Mouse (Mus musculus) heart, adult 2 months (tissue): ENCODE data around the gene Wdr13. TPM values are rescaled to one million over a fixed set of nuclear protein-coding genes. Genes with fewer than 3 reads are reported as not detected.

Experiments used
- DNase-seq, 2 experiments: peaks; one replicate each; pipeline ENCODE4 v3.0.0; 2021
- H3K27ac ChIP-seq: fragments of 200-600 bp; 2 replicates; pipeline ENCODE4 v1.8.1; 2022
- H3K27me3 ChIP-seq: fragments of 200-500 bp; 2 replicates; pipeline ENCODE4 v1.6.1; 2012; ENCODE audit warnings: mild to moderate bottlenecking, low read length, inconsistent platforms, mixed read lengths; ENCODE audit not compliant: control insufficient read depth, insufficient read depth
- H3K36me3 ChIP-seq: fragments of 200-500 bp; 2 replicates; pipeline ENCODE4 v1.6.1; 2012; ENCODE audit warnings: low read length, inconsistent platforms; ENCODE audit not compliant: control insufficient read depth, insufficient read depth
- H3K4me1 ChIP-seq: fragments of 200-500 bp; 2 replicates; pipeline ENCODE4 v1.6.1; 2011; ENCODE audit warnings: low read length; ENCODE audit not compliant: control insufficient read depth, insufficient read depth
- H3K4me3 ChIP-seq: fragments of 200-600 bp; 2 replicates; pipeline ENCODE4 v1.8.1; 2022
- H3K79me2 ChIP-seq: fragments of 200-500 bp; replicated peaks from 2 replicates; pipeline ENCODE4 v1.6.1; 2012; ENCODE audit warnings: mild to moderate bottlenecking, inconsistent platforms, low read length, moderate library complexity, mixed read lengths; ENCODE audit not compliant: control insufficient read depth, insufficient read depth
- H3K9ac ChIP-seq: fragments of 200-500 bp; 2 replicates; pipeline ENCODE4 v1.6.1; 2012; ENCODE audit warnings: low read depth, mild to moderate bottlenecking, control low read depth, inconsistent platforms, low read length, mixed read lengths
- CTCF ChIP-seq: fragments of 200-600 bp; IDR thresholded peaks from 2 replicates; pipeline ENCODE4 v1.8.1; 2022; ENCODE audit warnings: antibody characterized with exemption, mild to moderate bottlenecking, moderate library complexity
- EP300 ChIP-seq: fragments of 200-500 bp; IDR thresholded peaks from 2 replicates; pipeline ENCODE4 v1.6.1; 2011; ENCODE audit warnings: low read depth, low read length, control low read depth; ENCODE audit not compliant: insufficient read depth
- POLR2A ChIP-seq: fragments of 200-500 bp; IDR thresholded peaks from 2 replicates; pipeline ENCODE4 v1.6.1; 2011; ENCODE audit warnings: mild to moderate bottlenecking, low read depth, low read length, control low read depth; ENCODE audit not compliant: insufficient read depth
- WGBS: fragments of 180-500 bp; shearing (Covaris S2); methylation state at CpG from one replicate; pipeline ENCODE4 v1.1.7; 2018; 5-methylcytosine and 5-hydroxymethylcytosine counted together
- intact Hi-C: fragments of 180-260 bp; cut with DNase I; formaldehyde crosslinking; loops from one replicate; pipeline ENCODE4 v1.15.1; 2025
- polyA plus RNA-seq: library from polyadenylated mRNA; depleted of rRNA; stranded (reverse); fragments of >200 nt; gene quantifications from 2 replicates; pipeline ENCODE4 v1.2.3, GENCODE M21; 2012
- total RNA-seq, 2 experiments: library from RNA; stranded (reverse); gene quantifications; 2 replicates each; pipeline ENCODE4 v1.2.3; 2021

Wdr13 gene
- total and polyA plus RNA-seq, 3 experiments, result 35.1 to 56.0 (median 39.6) TPM

DNA sequence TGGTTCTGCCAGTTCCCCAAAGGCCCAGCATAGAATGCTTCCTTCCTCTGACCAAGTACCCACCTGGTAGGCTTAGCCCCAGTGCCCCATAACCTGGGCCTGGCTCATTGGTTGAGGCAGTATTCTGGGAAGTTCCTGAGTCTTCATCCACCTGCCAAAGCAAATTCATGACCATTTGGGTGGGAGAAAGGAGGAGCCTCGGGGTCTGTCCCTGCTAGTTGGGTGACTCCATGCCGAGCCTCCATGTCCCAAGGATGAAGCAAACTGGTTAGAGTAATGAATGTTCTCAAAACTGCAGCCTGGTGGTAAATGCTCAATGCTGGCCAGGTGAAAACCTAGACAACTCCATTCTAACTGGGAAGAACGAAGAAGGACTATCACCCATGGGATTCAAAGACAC is 8.4 kb upstream of the Wdr13 start:
- DNase-seq, result no peak
- WGBS, result 67% methylated on average over 3 of the region's 3 CpGs
- Histone ChIP-seq H3K27me3 (no peaks in the 10 kb centered on the region), H3K36me3 (peaks cover 9% of the 10 kb centered on the region), H3K4me1 (peaks cover 2% of the 10 kb centered on the region; the same call in 1 of the 2 replicates), H3K9ac (no peak overlapping the region), H3K27ac (no peak overlapping the region), H3K79me2 (no peaks in the 10 kb centered on the region), H3K4me3 (no peak overlapping the region)
- intact Hi-C loops, result loop anchor here (10.0 kb wide), 1 partner anchor 114 kb away; the partner anchor contains the start of gene Ftsj1
- TF ChIP-seq EP300 (no peak), CTCF (no peak), POLR2A (no peak)

DNA sequence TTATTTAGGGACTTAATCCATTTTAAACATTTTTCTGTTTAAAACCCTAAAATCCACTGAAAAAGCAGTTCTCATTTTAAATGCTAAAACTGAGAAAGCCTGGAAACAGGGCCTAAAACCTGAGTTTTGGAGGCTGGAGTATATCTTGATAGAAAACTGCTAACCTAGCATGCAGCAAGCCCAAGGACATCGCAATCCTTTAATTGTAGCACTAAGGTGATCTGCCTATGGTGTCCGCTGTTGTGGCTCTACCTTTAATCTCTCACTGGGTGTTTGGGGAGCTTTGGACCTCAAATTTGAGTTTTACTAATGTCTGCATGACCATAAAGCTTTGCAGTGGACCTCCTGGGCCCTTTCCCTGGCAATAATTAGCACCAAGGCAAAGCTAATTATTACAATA is 7.8 kb upstream of the Wdr13 start:
- no peak overlapping the region for H3K4me3 ChIP-seq
- DNase-seq, result no peak
- peaks cover 9% of the 10 kb centered on the region for H3K36me3 ChIP-seq
- no peak overlapping the region for H3K27ac ChIP-seq
- TF ChIP-seq EP300, result no peak
- no peaks in the 10 kb centered on the region for H3K27me3 ChIP-seq
- no peak overlapping the region for H3K9ac ChIP-seq
- no peaks in the 10 kb centered on the region for H3K79me2 ChIP-seq
- H3K4me1 ChIP-seq, result peaks cover 2% of the 10 kb centered on the region; the same call in 1 of the 2 replicates
- intact Hi-C loops, result loop anchor here (10.0 kb wide), 1 partner anchor 114 kb away; the partner anchor contains the start of gene Ftsj1
- 91% methylated on average over 2 of the region's 2 CpGs for WGBS

DNA sequence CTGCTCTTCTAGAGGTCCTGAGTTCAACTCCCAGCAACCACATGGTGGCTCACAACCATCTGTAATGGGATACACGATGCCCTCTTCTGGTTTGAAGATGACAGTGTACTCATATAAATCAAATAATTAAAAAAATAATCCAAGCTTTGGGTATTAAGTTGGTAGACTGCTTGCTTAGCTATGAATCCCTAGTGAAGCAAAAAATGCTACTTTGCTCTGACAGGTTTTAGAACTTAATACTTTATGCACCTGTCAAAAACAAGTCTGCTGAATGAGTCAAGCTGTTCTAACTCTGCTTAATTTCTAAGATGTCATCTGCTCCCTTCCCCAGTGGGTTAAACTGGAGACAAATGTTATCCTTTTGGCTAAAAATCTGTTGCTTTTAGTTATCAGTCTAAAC is 6.8 kb upstream of the Wdr13 start:
- intact Hi-C loops, result no loop called here
- H3K27ac ChIP-seq, result no peak overlapping the region
- H3K36me3 ChIP-seq, result peaks cover 9% of the 10 kb centered on the region
- no peak overlapping the region for H3K4me3 ChIP-seq
- no peak overlapping the region for H3K9ac ChIP-seq
- TF ChIP-seq CTCF, result no peak
- no peak for TF ChIP-seq EP300
- TF ChIP-seq POLR2A, result no peak
- 55% methylated on average over 1 of the region's 1 CpGs for WGBS
- no peaks in the 10 kb centered on the region for H3K79me2 ChIP-seq
- DNase-seq, result no peak
- no peaks in the 10 kb centered on the region for H3K27me3 ChIP-seq
- H3K4me1 ChIP-seq, result peaks cover 2% of the 10 kb centered on the region; the same call in 1 of the 2 replicates

DNA sequence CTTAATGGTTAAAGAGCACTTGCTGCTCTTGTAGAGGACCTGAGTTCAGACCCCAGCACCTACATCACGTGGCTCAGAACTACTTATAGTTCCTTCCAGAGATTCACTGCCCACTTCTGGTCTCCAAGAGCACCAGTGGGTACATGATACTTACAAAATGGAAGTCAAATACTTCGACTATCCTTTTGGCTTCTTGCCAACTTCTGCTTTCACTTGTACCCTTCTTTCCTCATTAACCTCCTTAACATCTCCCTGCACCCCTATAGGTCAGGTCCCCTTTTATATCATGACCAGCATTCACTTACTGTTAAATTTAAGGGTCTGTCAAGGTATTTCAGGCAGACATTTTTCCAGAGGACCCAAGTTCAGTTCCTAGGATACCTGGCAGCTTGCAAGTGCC is 3.2 kb upstream of the Wdr13 start:
- 33% methylated on average over 2 of the region's 2 CpGs for WGBS
- no peaks in the 10 kb centered on the region for H3K4me1 ChIP-seq
- no peaks in the 10 kb centered on the region for H3K36me3 ChIP-seq
- H3K9ac ChIP-seq, result no peak overlapping the region
- intact Hi-C loops, result no loop called here
- no peaks in the 10 kb centered on the region for H3K79me2 ChIP-seq
- no peak overlapping the region for H3K27ac ChIP-seq
- no peak overlapping the region for H3K4me3 ChIP-seq
- no peaks in the 10 kb centered on the region for H3K27me3 ChIP-seq
- no peak for DNase-seq
- TF ChIP-seq POLR2A (peak; percentile 35; the same call in 1 of the 2 replicates), EP300 (no peak)

DNA sequence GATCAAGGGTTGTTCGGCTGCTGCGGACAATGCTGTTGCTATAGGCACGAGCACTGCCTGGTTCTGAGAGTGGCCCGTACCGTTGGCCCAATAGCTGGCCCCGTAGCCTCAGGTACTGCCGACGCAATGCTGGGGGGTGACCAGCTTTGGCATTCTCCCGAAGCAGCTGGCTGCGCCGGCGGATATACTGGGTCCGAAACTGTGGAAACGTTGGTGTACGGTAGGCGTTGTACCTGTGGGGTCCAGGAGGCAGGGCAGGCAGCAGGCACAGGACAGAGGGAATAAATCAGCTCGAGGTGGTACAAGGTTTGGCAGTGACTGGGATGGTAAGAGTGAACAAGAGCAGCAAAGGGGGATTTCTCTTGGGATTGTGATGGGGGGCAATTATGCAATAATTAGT is 1.3 kb downstream of the Wdr13 start:
- DNase-seq, result no peak
- no peak overlapping the region for H3K9ac ChIP-seq
- TF ChIP-seq EP300 (no peak), CTCF (no peak), POLR2A (no peak)
- intact Hi-C loops, result loop anchor here (5.0 kb wide), 1 partner anchor 61 kb away; the partner anchor contains the start of gene Ebp
- no peaks in the 10 kb centered on the region for H3K36me3 ChIP-seq
- peak overlapping the region; percentile 96; the same call in 1 of the 2 replicates for H3K27ac ChIP-seq
- H3K79me2 ChIP-seq, result no peaks in the 10 kb centered on the region
- no peaks in the 10 kb centered on the region for H3K27me3 ChIP-seq
- 88% methylated on average over 17 of the region's 17 CpGs for WGBS
- peak overlapping the region; percentile 67 for H3K4me3 ChIP-seq
- H3K4me1 ChIP-seq, result no peaks in the 10 kb centered on the region

DNA sequence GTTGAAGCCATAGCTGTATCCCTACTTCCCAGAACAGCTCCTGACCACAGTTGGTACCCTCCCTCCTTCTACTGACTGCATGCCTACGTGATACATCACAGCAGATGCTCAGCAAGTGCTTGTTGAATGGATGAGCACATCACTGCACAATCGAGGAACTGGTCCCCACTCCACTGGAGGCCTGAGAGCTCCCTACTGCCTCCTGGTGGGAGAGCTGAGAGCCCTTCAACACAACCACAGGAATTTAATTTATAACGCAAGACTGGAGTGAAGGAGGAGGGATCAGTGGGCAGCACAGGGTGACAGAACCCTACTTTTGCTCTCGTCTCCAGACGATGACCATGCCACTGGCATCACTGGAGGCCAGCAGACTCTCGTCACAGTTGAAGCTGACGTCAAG is 7.5 kb downstream of the Wdr13 start:
- no peak for TF ChIP-seq EP300
- peak; percentile 24 for TF ChIP-seq CTCF
- DNase-seq, result no peak
- no peaks in the 10 kb centered on the region for H3K79me2 ChIP-seq
- H3K4me3 ChIP-seq, result no peak overlapping the region
- 77% methylated on average over 7 of the region's 7 CpGs for WGBS
- H3K27ac ChIP-seq, result no peak overlapping the region
- no peaks in the 10 kb centered on the region for H3K4me1 ChIP-seq
- no peaks in the 10 kb centered on the region for H3K27me3 ChIP-seq
- no peak overlapping the region for H3K9ac ChIP-seq
- intact Hi-C loops, result no loop called here
- H3K36me3 ChIP-seq, result no peaks in the 10 kb centered on the region
